Mouse (Mus musculus): ENCODE measurements at regions not wholly inside any gene's neighbourhood (a gene's known extent, or its start where the extent isn't known, plus 50 kb on each side); places are given as distances from the start of the nearest gene placed in this dataset.
A peak's percentile ranks its signal among the peaks of the same experiment; 100 is the strongest.

GRCm38 (mm10) chr13:29016145-29016651 is 62.7 kb upstream of the Sox4 start:
- DNase-seq = peak; percentile 51 to 61

DNA sequence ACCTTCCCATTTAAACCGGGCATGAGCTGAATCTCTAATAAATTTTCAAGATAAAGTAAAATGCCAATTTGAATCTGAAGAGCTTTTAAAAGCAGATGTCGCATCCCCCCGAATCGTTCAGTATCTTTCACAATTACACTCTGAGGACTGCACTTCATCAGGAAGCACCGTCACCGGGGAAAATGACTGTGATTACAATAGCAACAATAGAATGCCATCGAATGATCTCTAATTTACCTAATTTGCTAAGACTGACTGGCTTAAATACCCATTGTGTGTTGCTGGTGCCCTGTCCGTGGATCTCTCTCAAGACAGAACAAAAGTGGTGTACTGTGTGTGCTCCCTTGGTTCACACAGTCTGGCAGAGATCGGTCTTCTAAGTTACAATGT is 62.1 kb upstream of the Sox4 start:
- DNase-seq = no peak

DNA sequence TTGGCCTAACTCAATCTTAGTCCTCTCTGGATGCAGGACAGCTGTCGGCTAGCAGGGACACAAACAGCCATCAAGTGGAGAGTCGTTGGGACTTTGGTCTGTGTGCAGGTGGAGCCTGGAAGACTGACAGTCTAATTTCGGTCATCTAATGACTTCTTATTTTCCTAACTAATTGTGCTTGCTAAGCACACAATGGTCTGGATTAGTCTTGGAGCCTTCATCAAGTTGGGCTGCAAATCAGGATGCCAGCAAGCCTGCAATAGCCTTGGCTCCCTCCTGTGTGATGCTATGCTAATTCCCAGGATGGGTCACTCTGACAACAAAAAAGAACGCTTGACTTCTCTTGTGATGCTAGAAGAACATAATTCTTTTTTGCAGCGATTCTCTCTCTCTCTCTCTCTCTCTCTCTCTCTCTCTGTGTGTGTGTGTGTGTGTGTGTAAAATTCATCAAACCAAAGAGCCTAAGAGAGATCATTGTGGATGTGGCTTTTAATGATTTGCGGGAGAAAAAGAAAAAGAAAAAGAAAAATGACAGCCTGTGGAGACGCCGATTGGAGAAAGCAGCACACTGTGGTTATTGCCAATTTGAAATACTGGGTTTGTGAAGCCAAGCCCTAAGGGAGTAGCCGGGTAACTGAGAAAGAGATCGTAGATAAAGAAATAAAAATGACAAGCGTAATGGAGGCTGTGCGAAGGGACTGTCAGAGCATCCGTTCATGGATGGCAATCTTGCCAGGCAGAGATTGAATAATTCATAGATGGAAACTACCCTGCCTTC is 61.5 kb upstream of the Sox4 start:
- peak; percentile 11 to 16 for DNase-seq

- peak; percentile 35 to 38 for DNase-seq
Observed at GRCm38 (mm10) chr13:29014066-29014826, 60.7 kb upstream of the Sox4 start.

DNA sequence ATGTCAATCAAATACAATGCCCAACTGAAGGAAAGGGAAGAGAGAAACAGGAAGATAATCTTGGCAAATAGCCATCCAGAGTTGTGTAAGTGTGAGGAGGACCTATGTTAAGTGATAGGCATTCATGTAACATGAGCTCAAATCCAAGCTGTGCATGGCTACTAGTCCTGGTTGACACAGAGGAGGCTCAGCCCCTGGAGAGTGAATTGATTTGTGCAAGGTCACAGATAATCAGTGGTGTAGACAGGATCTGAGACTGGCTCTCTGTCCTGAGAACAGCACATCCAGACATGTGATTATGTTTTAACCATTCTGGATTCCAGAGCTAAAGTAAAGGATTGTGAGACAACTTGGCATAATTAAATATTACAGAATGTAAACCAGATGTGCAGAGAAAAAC is 53.0 kb upstream of the Sox4 start:
- no peak for DNase-seq
